Mouse (Mus musculus) heart, postnatal 14 days (tissue): ENCODE results near the gene Atp2a1. TPM values are rescaled to one million over a fixed set of nuclear protein-coding genes. Genes with fewer than 3 reads are reported as not detected.
A peak's percentile ranks its signal among the peaks of the same experiment; 100 is the strongest.

Experiments
- DNase-seq, 2 experiments: peaks; one replicate each; pipeline ENCODE4 v3.0.0; 2021 to 2022
- intact Hi-C: fragments of 180-260 bp; cut with DNase I; formaldehyde crosslinking; loops from one replicate; pipeline ENCODE4 v1.15.1; 2025
- total RNA-seq, 2 experiments: library from RNA; stranded (reverse); gene quantifications; 2 replicates each; pipeline ENCODE4 v1.2.3; 2021

The Atp2a1 gene
- total RNA-seq, 2 experiments from 2014 or later = 0.48 to 0.49 TPM

DNA sequence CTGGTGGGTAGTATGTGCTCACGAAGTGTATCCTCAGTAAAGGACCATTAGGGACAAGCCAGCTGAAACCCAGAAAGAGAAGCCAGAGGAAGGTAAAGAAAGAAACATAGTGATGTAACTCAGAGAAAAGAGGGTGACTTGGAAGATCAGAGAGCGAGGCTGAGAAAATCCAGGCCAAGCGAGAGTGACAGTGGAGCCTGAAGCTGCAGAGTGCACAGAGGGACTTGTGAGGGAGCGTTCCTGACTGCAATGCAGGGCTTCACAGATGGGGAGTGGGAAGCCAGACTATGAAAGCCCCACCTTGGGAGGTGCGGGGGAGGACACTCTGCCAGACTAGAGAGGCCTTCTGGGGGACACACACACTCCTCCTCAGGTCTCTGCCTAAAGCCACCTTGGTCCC lies 4.7 kb downstream of the Atp2a1 start:
- intact Hi-C loops = no loop called here
- DNase-seq = no peak

DNA sequence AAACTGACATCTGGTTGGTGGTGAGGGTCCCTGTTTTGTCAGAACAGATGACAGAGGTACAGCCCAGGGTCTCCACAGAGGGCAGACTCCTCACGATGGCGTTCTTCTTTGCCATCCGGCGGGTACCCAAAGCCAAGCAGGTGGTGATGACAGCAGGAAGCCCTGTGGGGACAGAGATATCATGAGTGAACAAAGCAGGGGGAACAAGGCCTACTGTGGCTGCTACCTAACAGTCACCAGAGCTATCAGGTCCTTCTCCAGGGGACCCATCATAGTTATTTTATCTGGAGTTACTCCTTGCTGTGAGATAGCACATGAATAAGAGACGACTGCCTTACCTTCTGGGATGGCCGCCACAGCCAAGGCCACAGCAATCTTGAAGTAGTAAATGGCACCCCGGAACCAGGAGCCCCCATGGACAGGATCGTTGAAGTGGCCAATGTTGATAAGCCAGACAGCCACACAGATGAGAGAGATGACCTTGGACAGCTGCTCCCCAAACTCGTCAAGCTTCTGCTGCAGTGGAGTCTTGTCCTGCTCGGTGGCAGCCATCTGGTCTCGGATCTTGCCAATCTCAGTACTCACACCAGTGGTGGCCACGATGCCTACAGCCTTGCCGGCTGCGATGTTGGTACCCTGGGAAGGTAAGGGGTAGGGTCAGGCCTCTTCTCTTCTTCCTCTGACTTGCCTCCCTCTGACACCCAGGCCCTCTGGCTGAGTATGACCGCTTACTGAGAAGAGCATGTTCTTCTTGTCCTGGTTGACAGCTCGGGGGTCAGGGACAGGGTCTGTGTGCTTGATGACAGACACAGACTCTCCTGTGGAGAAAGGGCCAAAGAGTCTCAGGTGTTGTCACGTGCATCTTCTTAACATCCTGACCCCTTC lies 6.3 kb downstream of the Atp2a1 start:
- no peak for DNase-seq
- intact Hi-C loops = no loop called here

GRCm38 (mm10) chr7:126455242-126455641 lies 7.7 kb downstream of the Atp2a1 start:
- no peak for DNase-seq
- intact Hi-C loops = no loop called here

GRCm38 (mm10) chr7:126453861-126454260 lies 9.0 kb downstream of the Atp2a1 start:
- intact Hi-C loops = no loop called here
- no peak for DNase-seq

DNA sequence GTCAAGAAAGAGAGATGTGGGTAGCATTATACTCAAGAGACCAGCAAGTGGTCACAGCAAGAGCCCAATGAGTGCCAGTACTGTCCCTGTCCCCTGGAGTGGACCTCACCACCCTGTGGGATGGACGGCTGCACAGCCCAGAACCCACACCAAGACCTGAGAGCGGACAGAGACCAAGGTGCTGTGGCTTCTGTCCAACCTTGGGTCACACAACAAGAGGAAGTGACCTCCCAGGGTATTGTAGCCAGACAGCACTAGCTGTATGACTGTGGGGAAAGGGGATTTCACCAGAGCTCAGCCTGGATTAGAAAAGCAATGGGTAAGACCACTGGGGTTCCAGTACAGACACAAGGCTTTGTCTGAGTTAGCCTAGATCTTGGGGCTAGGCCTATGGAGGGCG lies 10.7 kb downstream of the Atp2a1 start:
- no peak for DNase-seq
- intact Hi-C loops = no loop called here

GRCm38 (mm10) chr7:126450641-126451040 lies 12.3 kb downstream of the Atp2a1 start:
- DNase-seq = no peak
- intact Hi-C loops = no loop called here

- DNase-seq = no peak
- intact Hi-C loops = no loop called here
Observed at GRCm38 (mm10) chr7:126449991-126450390, 12.9 kb downstream of the Atp2a1 start.

DNA sequence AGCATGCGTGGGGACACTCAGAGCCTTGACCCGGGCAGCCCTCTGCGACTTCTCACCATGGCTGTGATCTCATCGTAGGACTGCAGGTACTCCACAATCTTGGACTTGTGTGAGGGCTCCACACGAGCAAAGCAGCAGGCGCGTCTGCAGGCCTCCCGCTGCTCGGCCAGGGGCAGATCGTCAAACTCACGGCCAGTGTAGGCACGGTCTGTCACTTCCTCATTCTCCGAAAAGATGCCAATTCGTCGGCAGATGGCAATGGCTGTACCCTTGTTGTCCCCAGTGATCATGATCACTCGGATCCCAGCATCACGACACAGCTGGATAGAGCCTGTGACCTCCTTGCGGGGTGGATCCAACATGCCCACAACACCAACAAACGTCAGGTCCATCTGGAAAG lies 14.4 kb downstream of the Atp2a1 start:
- intact Hi-C loops = no loop called here
- DNase-seq = no peak

DNA sequence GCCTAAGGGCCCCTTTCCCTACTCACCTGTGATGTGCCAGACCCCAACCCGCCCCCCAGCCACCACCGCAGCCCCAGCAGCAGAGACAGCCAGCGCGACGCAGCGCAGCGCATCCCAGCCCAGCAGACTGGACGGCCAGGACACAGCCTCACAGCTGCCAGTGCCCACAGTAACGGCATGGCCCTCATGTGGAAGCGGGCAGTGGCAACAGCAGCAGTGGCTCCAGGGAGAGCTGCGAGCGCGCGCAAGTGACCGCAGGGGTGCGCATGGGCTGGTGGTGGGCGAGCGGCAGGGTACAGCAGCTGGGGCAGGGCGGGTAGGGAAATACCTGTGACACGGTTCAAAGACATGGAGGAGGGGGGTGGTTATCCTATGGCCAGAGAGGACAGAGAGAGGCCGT lies 16.7 kb downstream of the Atp2a1 start:
- intact Hi-C loops = no loop called here
- no peak for DNase-seq

DNA sequence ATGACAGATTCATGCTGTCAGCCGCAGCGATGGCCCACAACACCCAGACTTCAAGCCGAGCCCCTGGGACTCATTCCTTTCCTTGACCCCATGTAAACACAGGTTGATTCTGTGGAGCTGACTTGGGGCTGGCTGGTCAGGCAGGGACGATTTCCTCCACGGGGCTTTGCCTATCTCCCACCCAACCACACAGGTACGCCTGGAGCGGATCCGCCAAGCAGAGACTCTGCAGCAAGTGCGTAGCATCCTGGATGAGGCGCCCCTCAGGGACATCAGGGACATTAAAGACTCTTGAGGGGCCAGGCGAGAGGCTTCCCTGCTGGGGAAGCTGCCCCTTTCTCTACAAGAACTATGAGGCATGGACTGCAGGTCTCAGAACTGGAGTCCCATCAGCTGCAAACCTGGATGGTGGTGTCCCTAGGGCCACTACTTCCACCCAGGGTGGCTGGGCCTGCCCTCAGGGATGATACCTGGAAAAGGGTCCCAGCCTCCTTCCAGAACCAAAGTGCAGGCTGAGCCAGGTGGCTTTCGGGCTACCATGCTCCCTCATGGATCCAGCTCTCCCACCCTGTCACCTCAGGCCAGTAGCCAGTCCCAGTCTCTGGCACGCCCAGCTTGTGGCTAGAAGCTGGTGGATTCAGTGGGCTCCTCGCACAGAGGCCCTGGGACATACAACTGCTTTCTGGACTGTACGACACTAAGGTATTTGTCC lies 17.6 kb downstream of the Atp2a1 start:
- intact Hi-C loops = no loop called here
- DNase-seq = no peak

GRCm38 (mm10) chr7:126444536-126444935 lies 18.4 kb downstream of the Atp2a1 start:
- no peak for DNase-seq
- intact Hi-C loops = no loop called here

- intact Hi-C loops = no loop called here
- DNase-seq = no peak
Observed at GRCm38 (mm10) chr7:126443997-126444396, 18.9 kb downstream of the Atp2a1 start.

DNA sequence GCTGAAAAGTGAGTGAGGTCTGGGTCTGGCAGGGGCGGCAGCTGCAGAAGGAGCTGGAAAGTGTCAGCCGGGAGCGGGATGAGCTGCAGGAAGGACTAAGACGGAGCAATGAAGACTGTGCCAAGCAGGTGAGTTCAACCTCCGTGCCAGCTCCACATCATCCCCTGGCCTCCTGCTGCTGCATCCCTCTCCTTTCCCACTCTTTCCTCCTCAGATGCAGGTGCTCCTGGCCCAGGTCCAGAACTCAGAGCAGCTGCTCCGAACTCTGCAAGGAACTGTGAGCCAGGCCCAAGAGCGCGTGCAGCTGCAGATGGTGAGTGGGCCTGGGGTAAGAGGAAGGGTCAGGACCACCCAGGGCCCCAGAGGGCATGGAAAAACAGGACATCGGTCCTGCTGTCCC lies 22.8 kb downstream of the Atp2a1 start:
- intact Hi-C loops = no loop called here
- DNase-seq = no peak

GRCm38 (mm10) chr7:126436851-126437250 lies 26.1 kb downstream of the Atp2a1 start:
- DNase-seq = peak; percentile 67 to 83
- intact Hi-C loops = loop anchor here (5.0 kb wide), 1 partner anchor 35 kb away; no protein-coding TSS in a partner anchor

GRCm38 (mm10) chr7:126435801-126436200 lies 27.1 kb downstream of the Atp2a1 start:
- intact Hi-C loops = loop anchor here (5.0 kb wide), 1 partner anchor 36 kb away; no protein-coding TSS in a partner anchor
- DNase-seq = no peak

DNA sequence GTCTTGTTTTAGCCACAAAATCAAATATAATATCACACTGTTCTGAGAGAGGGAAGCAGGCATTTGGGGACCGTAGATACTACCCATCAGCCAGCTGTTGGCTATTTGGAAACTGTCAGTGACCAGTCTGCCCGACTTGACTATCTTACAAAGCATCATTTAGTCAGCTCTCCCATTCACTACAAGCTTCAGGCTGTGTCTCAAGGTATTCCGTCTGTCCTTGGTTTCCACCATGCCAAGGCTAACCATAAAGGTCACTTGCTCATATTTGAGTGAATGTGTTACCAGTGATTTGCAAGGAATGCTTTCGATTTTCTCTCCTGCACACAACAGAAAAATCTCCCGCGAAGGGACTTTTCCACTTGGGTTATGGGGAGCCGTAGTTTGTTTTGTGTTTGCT lies 28.2 kb downstream of the Atp2a1 start:
- no peak for DNase-seq
- intact Hi-C loops = loop anchor here (5.0 kb wide), 1 partner anchor 38 kb away; no protein-coding TSS in a partner anchor

GRCm38 (mm10) chr7:126430167-126430566 lies 32.7 kb downstream of the Atp2a1 start:
- intact Hi-C loops = no loop called here
- DNase-seq = no peak

GRCm38 (mm10) chr7:126429503-126429898 lies 33.4 kb downstream of the Atp2a1 start:
- intact Hi-C loops = loop anchor here (2.0 kb wide), 1 partner anchor 31 kb away; no protein-coding TSS in a partner anchor
- no peak for DNase-seq

- peak; percentile 97 to 98 for DNase-seq
- intact Hi-C loops = loop anchor here (2.0 kb wide), 1 partner anchor 30 kb away; no protein-coding TSS in a partner anchor
Observed at GRCm38 (mm10) chr7:126428631-126429502, 34.0 kb downstream of the Atp2a1 start, which contains the start of gene Rabep2. TSS of gene Rabep2 (plus strand) at chr7:126428759.

DNA sequence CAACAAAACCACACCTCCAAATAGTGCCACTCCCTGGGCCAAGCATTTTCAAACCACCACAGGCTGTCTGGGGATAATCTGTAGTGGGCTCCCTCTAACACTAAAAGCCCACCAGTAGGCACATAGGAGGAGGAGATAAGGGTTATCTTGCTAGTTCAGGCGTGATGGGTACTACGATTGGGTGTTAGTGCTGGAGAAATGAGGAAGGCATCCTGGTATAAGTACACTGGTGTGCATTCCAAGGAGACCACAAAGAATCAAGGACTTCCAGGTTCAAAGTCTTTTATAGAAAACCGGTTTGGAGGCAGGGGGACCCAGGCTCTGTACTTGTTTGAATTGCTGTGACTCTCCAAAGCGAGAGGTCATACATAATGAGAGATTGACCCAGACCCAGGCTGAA lies 34.8 kb downstream of the Atp2a1 start:
- DNase-seq = no peak
- intact Hi-C loops = loop anchor here (2.0 kb wide), 1 partner anchor 29 kb away; no protein-coding TSS in a partner anchor
